Mouse (Mus musculus): Measurements from ENCODE around the gene Rnf130. TPM values are rescaled to one million over a fixed set of nuclear protein-coding genes. Genes with fewer than 3 reads are reported as not detected.
A peak's percentile ranks its signal among the peaks of the same experiment; 100 is the strongest.

Rnf130 gene
- polyA plus RNA-seq, 1 experiment from 2014 or later: 75.0 TPM

- H3K9ac ChIP-seq (replicated peaks): no peak overlapping the region
- H3K9me3 ChIP-seq (ENCODE audit: low read length): no peaks in the 10 kb centered on the region
- peaks cover 14% of the 10 kb centered on the region for H3K36me3 ChIP-seq (replicated peaks; ENCODE audit: insufficient read depth, low read length)
- ATAC-seq: no peak
- no peak overlapping the region for H3K4me2 ChIP-seq (ENCODE audit: low read depth, low read length)
- no peak overlapping the region for H3K4me3 ChIP-seq (ENCODE audit: low read depth, low read length)
- DNase-seq: no peak
- no peaks in the 10 kb centered on the region for H3K27me3 ChIP-seq (ENCODE audit: insufficient read depth, low read length)
- WGBS (ENCODE audit: insufficient replicate concordance): 67% methylated on average over 5 of the region's 5 CpGs
- no peak for TF ChIP-seq CTCF (IDR thresholded peaks at IDR 0.05; ENCODE audit: low read depth)
- TF ChIP-seq EP300 (IDR thresholded peaks at IDR 0.05; ENCODE audit: low read depth): no peak
- H3K27ac ChIP-seq (ENCODE audit: low read depth): no peak overlapping the region
- H3K4me1 ChIP-seq (ENCODE audit: insufficient read depth): no peaks in the 10 kb centered on the region
These were observed 56.4 kb downstream of the Rnf130 start for GRCm38 (mm10) chr11:50081365-50082190.

DNA sequence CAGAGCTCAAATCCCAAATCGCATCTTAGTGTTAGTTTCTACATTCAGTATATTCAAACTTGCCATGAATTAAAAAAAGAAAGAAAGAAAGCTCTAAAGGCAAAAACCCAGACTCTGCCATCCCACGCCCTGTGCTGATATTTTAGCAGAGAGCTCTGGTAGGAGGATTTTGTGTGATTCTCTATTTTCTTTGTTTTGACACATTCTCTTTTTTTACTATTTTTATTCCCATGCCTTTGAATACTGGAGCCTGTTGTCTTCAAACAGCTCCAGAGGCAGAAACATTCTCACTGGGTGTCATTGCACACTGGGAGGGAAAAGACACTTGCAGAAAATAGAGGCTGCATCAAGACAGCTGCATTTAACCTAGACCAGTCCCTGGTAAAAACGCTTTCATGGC, 61.1 kb downstream of the Rnf130 start:
- no peak overlapping the region for H3K9ac ChIP-seq (replicated peaks)
- TF ChIP-seq EP300 (IDR thresholded peaks at IDR 0.05; ENCODE audit: low read depth) (no peak), CTCF (IDR thresholded peaks at IDR 0.05; ENCODE audit: low read depth) (no peak)
- H3K4me2 ChIP-seq (ENCODE audit: low read depth, low read length): no peak overlapping the region
- peaks cover 27% of the 10 kb centered on the region for H3K36me3 ChIP-seq (replicated peaks; ENCODE audit: insufficient read depth, low read length)
- H3K4me1 ChIP-seq (ENCODE audit: insufficient read depth): peaks cover 8% of the 10 kb centered on the region
- no peak for ATAC-seq
- no peak overlapping the region for H3K27ac ChIP-seq (ENCODE audit: low read depth)
- DNase-seq: no peak
- no peak overlapping the region for H3K4me3 ChIP-seq (ENCODE audit: low read depth, low read length)
- WGBS (ENCODE audit: insufficient replicate concordance): 91% methylated on average over 3 of the region's 3 CpGs
- no peaks in the 10 kb centered on the region for H3K27me3 ChIP-seq (ENCODE audit: insufficient read depth, low read length)
- H3K9me3 ChIP-seq (ENCODE audit: low read length): no peaks in the 10 kb centered on the region

DNA sequence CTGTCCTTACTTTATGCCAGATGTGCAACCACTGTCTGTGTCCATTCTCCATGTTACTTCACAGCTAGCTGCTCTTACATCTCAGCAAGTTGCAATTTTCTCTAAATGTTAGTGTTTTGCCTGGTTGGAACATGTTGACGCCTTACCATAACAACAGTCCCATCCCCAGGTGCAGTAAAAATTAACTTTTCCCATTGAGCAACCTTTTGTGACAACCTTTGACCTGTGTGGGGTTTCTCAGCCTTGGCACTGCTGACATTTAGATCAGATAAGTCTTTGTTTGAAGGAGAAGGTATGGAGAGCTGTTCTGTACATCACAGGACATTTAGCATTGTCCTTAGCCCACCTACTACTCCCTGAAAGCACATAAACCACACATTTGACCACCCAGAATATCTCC, 64.7 kb downstream of the Rnf130 start:
- Histone ChIP-seq H3K9ac (replicated peaks) (no peak overlapping the region), H3K36me3 (replicated peaks; ENCODE audit: insufficient read depth, low read length) (peaks cover 26% of the 10 kb centered on the region), H3K4me1 (ENCODE audit: insufficient read depth) (peaks cover 12% of the 10 kb centered on the region), H3K27me3 (ENCODE audit: insufficient read depth, low read length) (no peaks in the 10 kb centered on the region), H3K4me3 (ENCODE audit: low read depth, low read length) (no peak overlapping the region), H3K9me3 (ENCODE audit: low read length) (no peaks in the 10 kb centered on the region), H3K27ac (ENCODE audit: low read depth) (peak overlapping the region; percentile 68), H3K4me2 (ENCODE audit: low read depth, low read length) (no peak overlapping the region)
- DNase-seq (no peak), ATAC-seq (peak; percentile 94)
- 50% methylated on average over 1 of the region's 1 CpGs for WGBS (ENCODE audit: insufficient replicate concordance)
- TF ChIP-seq CTCF (IDR thresholded peaks at IDR 0.05; ENCODE audit: low read depth): no peak
- TF ChIP-seq EP300 (IDR thresholded peaks at IDR 0.05; ENCODE audit: low read depth): no peak

DNA sequence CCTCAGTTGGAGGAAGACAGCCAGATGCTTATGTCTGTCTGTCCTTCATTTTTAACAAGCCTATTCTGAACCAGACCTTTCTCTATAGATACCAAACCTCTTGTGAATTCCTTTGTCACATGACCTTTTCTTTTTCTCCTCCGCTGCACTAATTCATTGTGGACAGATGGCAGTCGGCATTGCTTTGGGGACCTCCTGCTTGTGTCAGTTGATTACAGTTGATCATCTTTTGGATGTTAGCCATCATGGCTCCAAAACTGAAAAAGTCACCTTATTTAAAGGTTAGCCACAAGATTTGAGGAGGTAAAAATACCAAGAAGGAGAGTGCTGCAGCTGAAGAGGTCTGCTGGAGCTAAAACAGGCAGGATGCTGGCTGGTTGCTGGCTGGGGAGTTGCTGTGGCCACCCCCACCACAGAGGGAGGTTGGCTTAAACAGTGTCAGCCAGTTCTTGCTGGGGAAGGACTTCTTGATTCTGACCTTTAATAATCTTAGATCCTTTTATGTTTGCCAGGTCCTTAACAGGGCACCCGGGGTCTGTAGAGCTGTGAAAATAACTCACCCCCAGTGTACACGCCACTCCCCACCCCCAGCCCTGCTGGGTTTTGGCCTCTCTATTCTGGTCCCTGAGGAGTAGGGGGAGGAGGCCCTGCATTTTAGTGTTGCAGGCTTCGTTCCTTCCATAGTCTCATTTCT, 66.0 kb downstream of the Rnf130 start:
- no peak for TF ChIP-seq EP300 (IDR thresholded peaks at IDR 0.05; ENCODE audit: low read depth)
- TF ChIP-seq CTCF (IDR thresholded peaks at IDR 0.05; ENCODE audit: low read depth): no peak
- 81% methylated on average over 5 of the region's 5 CpGs for WGBS (ENCODE audit: insufficient replicate concordance)
- Histone ChIP-seq H3K4me2 (ENCODE audit: low read depth, low read length) (no peak overlapping the region), H3K4me1 (ENCODE audit: insufficient read depth) (peaks cover 12% of the 10 kb centered on the region), H3K9ac (replicated peaks) (no peak overlapping the region), H3K9me3 (ENCODE audit: low read length) (no peaks in the 10 kb centered on the region), H3K36me3 (replicated peaks; ENCODE audit: insufficient read depth, low read length) (peaks cover 24% of the 10 kb centered on the region), H3K4me3 (ENCODE audit: low read depth, low read length) (no peak overlapping the region), H3K27ac (ENCODE audit: low read depth) (no peak overlapping the region), H3K27me3 (ENCODE audit: insufficient read depth, low read length) (no peaks in the 10 kb centered on the region)
- ATAC-seq (no peak), DNase-seq (no peak)

DNA sequence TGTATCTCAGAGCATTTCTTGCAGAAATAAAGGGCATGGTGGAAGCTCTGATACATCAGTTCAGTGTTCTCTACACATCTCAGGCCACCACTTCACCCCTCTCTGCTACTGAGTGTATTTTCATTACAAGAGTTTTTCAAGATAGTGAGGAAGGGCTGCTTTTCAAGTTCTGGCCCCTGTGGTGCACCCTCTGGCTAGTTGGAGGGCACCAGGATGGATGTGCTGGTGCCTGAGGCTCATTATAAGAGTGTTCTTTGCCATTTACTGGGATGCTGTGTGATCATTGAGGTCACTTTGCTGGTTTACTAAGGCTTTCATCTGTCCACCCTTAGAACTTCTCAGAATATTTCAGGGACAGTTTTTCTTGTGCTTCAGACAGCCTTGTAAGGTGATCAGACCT, 66.5 kb downstream of the Rnf130 start:
- Histone ChIP-seq H3K27me3 (ENCODE audit: insufficient read depth, low read length) (no peaks in the 10 kb centered on the region), H3K9ac (replicated peaks) (no peak overlapping the region), H3K36me3 (replicated peaks; ENCODE audit: insufficient read depth, low read length) (peaks cover 24% of the 10 kb centered on the region), H3K27ac (ENCODE audit: low read depth) (no peak overlapping the region), H3K4me1 (ENCODE audit: insufficient read depth) (peaks cover 12% of the 10 kb centered on the region), H3K9me3 (ENCODE audit: low read length) (no peaks in the 10 kb centered on the region), H3K4me3 (ENCODE audit: low read depth, low read length) (no peak overlapping the region), H3K4me2 (ENCODE audit: low read depth, low read length) (no peak overlapping the region)
- no peak for ATAC-seq
- no peak for TF ChIP-seq EP300 (IDR thresholded peaks at IDR 0.05; ENCODE audit: low read depth)
- TF ChIP-seq CTCF (IDR thresholded peaks at IDR 0.05; ENCODE audit: low read depth): no peak
- DNase-seq: no peak

DNA sequence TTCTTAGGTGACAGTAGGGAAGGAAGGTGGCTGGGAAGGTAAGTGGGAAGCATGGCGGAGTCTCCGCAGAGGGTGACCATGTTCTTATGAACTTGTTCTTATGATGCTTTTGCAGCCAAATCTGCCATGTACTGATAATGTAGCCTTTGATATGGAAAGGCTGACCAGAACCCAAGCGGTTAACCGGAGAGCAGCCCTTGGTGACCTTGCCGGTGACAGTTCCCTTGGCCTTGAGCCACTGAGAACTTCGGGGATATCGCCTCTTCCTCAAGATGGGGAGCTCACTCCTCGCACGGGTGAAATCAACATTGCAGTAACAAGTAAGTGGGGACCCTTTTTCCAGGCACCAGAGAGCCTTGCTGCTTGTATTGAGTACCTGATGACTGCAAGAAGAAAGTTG, 70.5 kb downstream of the Rnf130 start:
- ATAC-seq: no peak
- WGBS (ENCODE audit: insufficient replicate concordance): 77% methylated on average over 9 of the region's 9 CpGs
- H3K27ac ChIP-seq (ENCODE audit: low read depth): no peak overlapping the region
- H3K4me1 ChIP-seq (ENCODE audit: insufficient read depth): peaks cover 12% of the 10 kb centered on the region
- peaks cover 19% of the 10 kb centered on the region; the same call in 1 of the 2 replicates for H3K36me3 ChIP-seq (replicated peaks; ENCODE audit: insufficient read depth, low read length)
- H3K27me3 ChIP-seq (ENCODE audit: insufficient read depth, low read length): no peaks in the 10 kb centered on the region
- no peak overlapping the region for H3K4me3 ChIP-seq (ENCODE audit: low read depth, low read length)
- no peak overlapping the region for H3K9ac ChIP-seq (replicated peaks)
- no peak for TF ChIP-seq EP300 (IDR thresholded peaks at IDR 0.05; ENCODE audit: low read depth)
- TF ChIP-seq CTCF (IDR thresholded peaks at IDR 0.05; ENCODE audit: low read depth): no peak
- no peak for DNase-seq
- no peak overlapping the region for H3K4me2 ChIP-seq (ENCODE audit: low read depth, low read length)
- H3K9me3 ChIP-seq (ENCODE audit: low read length): no peaks in the 10 kb centered on the region

All from liver, postnatal 0 days (tissue).